Mouse (Mus musculus) MEL (cell line): ENCODE data around the gene Gm28729.

ENCODE experiments used
- BHLHE40 ChIP-seq: IDR thresholded peaks from 2 replicates; pipeline ENCODE4 v1.6.1; 2012; ENCODE audit warnings: low read depth, mild to moderate bottlenecking, inconsistent platforms, low read length, improper control_type of control experiment, borderline replicate concordance
- CTCF ChIP-seq, 3 experiments: IDR thresholded peaks in 2 of 3; conservative IDR thresholded peaks in 1 of 3; 2 replicates each; pipeline ENCODE4 v1.5.1; 2011 to 2012; ENCODE audit warnings: low read length in 3 of 3, low read depth in 2 of 3, mild to moderate bottlenecking in 2 of 3, improper control_type of control experiment in 1 of 3, inconsistent platforms in 1 of 3, mixed read lengths in 1 of 3, moderate library complexity in 1 of 3; ENCODE audit not compliant: control insufficient read depth in 1 of 3, insufficient read depth in 1 of 3, poor library complexity in 1 of 3, severe bottlenecking in 1 of 3
- EP300 ChIP-seq, 2 experiments: IDR thresholded peaks; 2 replicates each; pipeline ENCODE4 v1.6.1; 2011; ENCODE audit warnings: improper control_type of control experiment in 2 of 2, low read length in 2 of 2, low read depth in 1 of 2, mild to moderate bottlenecking in 1 of 2
- ETS1 ChIP-seq: IDR thresholded peaks from 2 replicates; pipeline ENCODE4 v1.6.1; 2012; ENCODE audit warnings: low read depth, mild to moderate bottlenecking, inconsistent platforms, low read length, improper control_type of control experiment, moderate library complexity
- GATA1 ChIP-seq: IDR thresholded peaks from 2 replicates; pipeline ENCODE4 v1.6.1; 2011; ENCODE audit warnings: low read depth, low read length, improper control_type of control experiment
- KAT2A ChIP-seq: conservative IDR thresholded peaks from 2 replicates; pipeline ENCODE4 v1.6.1; 2012; ENCODE audit warnings: low read depth, low read length, improper control_type of control experiment, inconsistent platforms
- MYB ChIP-seq: IDR thresholded peaks from 2 replicates; pipeline ENCODE4 v1.6.1; 2011; ENCODE audit warnings: mild to moderate bottlenecking, low read depth, low read length, improper control_type of control experiment
- POLR2A ChIP-seq, 2 experiments: IDR thresholded peaks; 2 replicates each; pipeline ENCODE4 v1.6.1; 2011 to 2012; ENCODE audit warnings: low read length in 2 of 2, mild to moderate bottlenecking in 2 of 2, control low read depth in 1 of 2, improper control_type of control experiment in 1 of 2, low read depth in 1 of 2, moderate library complexity in 1 of 2; ENCODE audit not compliant: control insufficient read depth in 1 of 2, insufficient read depth in 1 of 2, poor library complexity in 1 of 2
- POLR2AphosphoS5 ChIP-seq: IDR thresholded peaks from 2 replicates; pipeline ENCODE4 v1.6.1; 2012; ENCODE audit warnings: low read depth, borderline replicate concordance, mild to moderate bottlenecking, inconsistent platforms, low read length, moderate library complexity, mixed read lengths
- RAD21 ChIP-seq: IDR thresholded peaks from 2 replicates; pipeline ENCODE4 v1.6.1; 2011; ENCODE audit warnings: mild to moderate bottlenecking, low read depth, low read length, improper control_type of control experiment
- TBP ChIP-seq: IDR thresholded peaks from 2 replicates; pipeline ENCODE4 v1.8.0; 2011; ENCODE audit warnings: low read depth, low read length, improper control_type of control experiment
- USF1 ChIP-seq: IDR thresholded peaks from 2 replicates; pipeline ENCODE4 v1.6.1; 2014; ENCODE audit warnings: low read depth, mild to moderate bottlenecking, inconsistent platforms, low read length, improper control_type of control experiment, moderate library complexity
- USF2 ChIP-seq, 2 experiments: IDR thresholded peaks; 2 replicates each; pipeline ENCODE4 v1.6.1; 2011 to 2012; ENCODE audit warnings: improper control_type of control experiment in 2 of 2, low read length in 2 of 2, borderline replicate concordance in 1 of 2, inconsistent platforms in 1 of 2, low read depth in 1 of 2, mild to moderate bottlenecking in 1 of 2; ENCODE audit not compliant: insufficient read depth in 1 of 2
- ZNF384 ChIP-seq: IDR thresholded peaks from 2 replicates; pipeline ENCODE4 v1.6.1; 2012; ENCODE audit warnings: low read depth, mild to moderate bottlenecking, inconsistent platforms, low read length, improper control_type of control experiment

DNA sequence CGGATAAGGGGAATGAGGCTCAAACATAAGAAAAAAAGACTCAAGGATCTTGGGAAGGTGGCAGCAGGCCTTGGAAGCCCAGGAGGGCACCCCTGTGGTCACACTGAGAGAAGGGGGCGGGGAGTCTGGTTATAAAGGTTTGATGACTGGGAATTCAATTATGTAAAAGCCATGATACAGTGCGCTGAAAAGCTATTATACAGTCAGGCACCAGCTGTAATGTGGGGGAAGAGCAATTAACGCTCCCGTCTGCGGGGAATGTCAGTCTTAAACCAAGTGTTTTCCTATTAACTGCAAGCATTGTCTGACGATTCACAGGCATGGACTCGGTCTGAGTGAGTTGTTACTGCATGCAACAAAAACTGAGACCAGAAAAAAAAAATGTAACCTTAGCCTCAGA lies 69.4 kb downstream of the Gm28729 start:
- TF ChIP-seq POLR2A (IDR thresholded peaks at IDR 0.05; ENCODE audit: control insufficient read depth in 1 of 2, insufficient read depth in 1 of 2, low read depth in 1 of 2, low read length in 2 of 2, poor library complexity in 1 of 2) (no peak), CTCF (IDR thresholded peaks at IDR 0.05 in 2 of 3, conservative IDR thresholded peaks at IDR 0.05 in 1 of 3; ENCODE audit: control insufficient read depth in 1 of 3, insufficient read depth in 1 of 3, low read depth in 2 of 3, low read length in 3 of 3, poor library complexity in 1 of 3, severe bottlenecking in 1 of 3) (no peak), GATA1 (no peak), EP300 (IDR thresholded peaks at IDR 0.05; ENCODE audit: low read depth in 1 of 2, low read length in 2 of 2) (no peak), MYB (no peak), BHLHE40 (no peak), POLR2AphosphoS5 (no peak), ETS1 (no peak), USF2 (IDR thresholded peaks at IDR 0.05; ENCODE audit: borderline replicate concordance in 1 of 2, insufficient read depth in 1 of 2, low read depth in 1 of 2, low read length in 2 of 2) (no peak), KAT2A (no peak), TBP (no peak), USF1 (no peak), ZNF384 (no peak), RAD21 (no peak)
